Mouse (Mus musculus): ENCODE measurements around the gene Rab38.

Rab38 gene

GRCm38 (mm10) chr7:88527100-88527671, 97.1 kb downstream of the Rab38 start:
- no peak for DNase-seq (ENCODE audit: low read depth)

- no peak for DNase-seq (ENCODE audit: low read depth)
Observed at GRCm38 (mm10) chr7:88536127-88536531, 106.1 kb downstream of the Rab38 start.

GRCm38 (mm10) chr7:88536743-88537142, 106.7 kb downstream of the Rab38 start:
- DNase-seq (ENCODE audit: low read depth) = no peak
